Mouse (Mus musculus): ENCODE results near the gene Calhm3. TPM values are rescaled to one million over a fixed set of nuclear protein-coding genes. Genes with fewer than 3 reads are reported as not detected.

The Calhm3 gene
- polyA plus RNA-seq, 1 experiment = not detected

DNA sequence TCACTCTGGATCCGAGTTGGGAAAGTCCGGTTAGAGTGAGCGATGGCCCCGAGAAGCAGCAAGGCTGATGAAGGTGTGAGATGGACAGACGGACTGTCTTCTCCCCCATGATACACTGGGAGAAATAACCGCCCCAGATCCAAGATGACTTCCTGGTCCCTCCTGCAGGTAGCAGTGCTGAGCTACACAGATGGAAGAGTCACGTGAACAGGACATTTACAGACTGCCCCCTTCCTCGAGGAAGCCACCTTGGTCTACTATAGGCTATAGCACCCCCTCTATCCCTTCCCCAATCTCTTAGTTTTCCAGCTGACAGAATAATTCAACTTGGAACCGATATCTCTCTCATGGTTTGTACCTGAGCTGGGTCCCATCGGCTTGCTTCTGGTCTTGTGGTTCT, 20.4 kb upstream of the Calhm3 start:
- no peak overlapping the region for H3K4me3 ChIP-seq (replicated peaks; ENCODE audit: control insufficient read depth, low read depth, low read length)
- H3K4me1 ChIP-seq (ENCODE audit: control insufficient read depth, insufficient read depth, low read length) = no peaks in the 10 kb centered on the region
- TF ChIP-seq CTCF (IDR thresholded peaks at IDR 0.05; ENCODE audit: control insufficient read depth, insufficient read depth, low read length) (no peak), POLR2A (IDR thresholded peaks at IDR 0.05; ENCODE audit: borderline replicate concordance, control insufficient read depth, low read depth, low read length) (no peak)
- H3K27ac ChIP-seq (ENCODE audit: control insufficient read depth, insufficient read depth, low read depth, low read length, poor library complexity) = no peak overlapping the region
- WGBS = 32% methylated on average over 10 of the region's 10 CpGs

DNA sequence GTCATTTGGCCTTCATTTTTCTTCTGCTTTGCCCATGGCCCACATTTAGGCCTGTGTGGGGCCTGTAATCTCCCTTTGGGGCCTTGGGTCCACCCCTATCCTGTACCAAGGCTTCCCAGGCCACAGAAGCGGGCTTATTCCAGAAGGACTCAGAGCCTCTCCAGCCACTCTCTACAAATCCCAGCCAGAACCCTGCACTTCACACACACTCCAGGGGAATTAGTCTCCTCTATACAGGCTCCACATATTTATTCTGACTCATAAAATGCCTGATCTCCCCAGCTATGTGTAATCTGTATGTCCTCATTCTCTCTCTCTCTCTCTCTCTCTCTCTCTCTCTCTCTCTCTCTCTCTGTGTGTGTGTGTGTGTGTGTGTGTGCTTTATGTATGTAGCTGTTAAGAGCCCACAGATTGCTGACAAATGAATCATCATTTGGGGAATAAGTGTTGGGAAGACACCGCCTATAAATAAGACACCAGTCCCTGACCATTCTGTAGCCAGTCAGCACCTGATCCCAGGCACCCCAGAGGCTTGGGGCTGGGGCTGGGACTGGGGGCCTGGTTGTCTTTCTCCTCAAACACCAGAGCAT, 19.4 kb upstream of the Calhm3 start:
- Histone ChIP-seq H3K27ac (ENCODE audit: control insufficient read depth, insufficient read depth, low read depth, low read length, poor library complexity) (no peak overlapping the region), H3K4me3 (replicated peaks; ENCODE audit: control insufficient read depth, low read depth, low read length) (no peak overlapping the region), H3K4me1 (ENCODE audit: control insufficient read depth, insufficient read depth, low read length) (no peaks in the 10 kb centered on the region)
- WGBS = 79% methylated on average over 2 of the region's 2 CpGs
- TF ChIP-seq CTCF (IDR thresholded peaks at IDR 0.05; ENCODE audit: control insufficient read depth, insufficient read depth, low read length) (no peak), POLR2A (IDR thresholded peaks at IDR 0.05; ENCODE audit: borderline replicate concordance, control insufficient read depth, low read depth, low read length) (no peak)

DNA sequence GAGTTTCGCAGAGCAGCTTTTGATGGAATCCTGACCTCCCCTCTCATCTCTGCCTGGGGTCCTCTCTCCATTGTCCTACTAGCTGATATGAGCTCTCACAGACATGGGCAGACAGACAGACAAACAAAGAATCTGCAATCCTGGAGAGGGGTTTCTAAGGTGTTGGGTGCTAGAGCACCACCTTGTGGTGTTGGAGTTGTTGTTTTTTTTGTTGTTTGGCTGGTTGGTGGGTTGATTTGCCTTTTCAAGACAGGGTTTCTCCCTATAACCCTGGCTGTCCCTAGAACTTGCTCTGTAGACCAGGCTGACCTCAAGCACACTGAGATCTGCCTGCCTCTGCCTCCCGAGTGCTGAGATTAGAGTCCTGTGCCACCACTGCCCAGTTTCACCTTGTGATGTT, 17.9 kb upstream of the Calhm3 start:
- no peaks in the 10 kb centered on the region for H3K4me1 ChIP-seq (ENCODE audit: control insufficient read depth, insufficient read depth, low read length)
- WGBS = 52% methylated on average over 2 of the region's 2 CpGs
- TF ChIP-seq POLR2A (IDR thresholded peaks at IDR 0.05; ENCODE audit: borderline replicate concordance, control insufficient read depth, low read depth, low read length) (no peak), CTCF (IDR thresholded peaks at IDR 0.05; ENCODE audit: control insufficient read depth, insufficient read depth, low read length) (no peak)
- H3K4me3 ChIP-seq (replicated peaks; ENCODE audit: control insufficient read depth, low read depth, low read length) = no peak overlapping the region
- no peak overlapping the region for H3K27ac ChIP-seq (ENCODE audit: control insufficient read depth, insufficient read depth, low read depth, low read length, poor library complexity)

DNA sequence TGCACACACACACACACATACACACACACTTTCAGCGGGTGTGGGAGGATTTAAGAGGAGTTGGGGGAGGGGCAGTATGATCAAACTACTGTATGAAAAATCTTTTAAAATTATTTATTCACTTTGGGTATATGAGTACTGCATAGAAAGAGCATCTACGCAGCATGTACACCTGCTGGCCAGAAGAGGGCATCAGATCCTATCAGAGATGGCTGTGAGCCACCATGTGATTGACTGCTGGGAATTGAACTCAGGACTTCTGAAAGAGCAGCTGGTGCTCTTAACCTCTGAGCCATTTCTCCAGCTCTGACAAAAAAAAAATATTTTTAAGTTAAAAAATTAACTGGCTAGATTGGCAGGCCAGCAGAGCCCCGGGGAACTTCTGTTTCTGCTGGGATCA, 17.0 kb upstream of the Calhm3 start:
- peak; percentile 50 for TF ChIP-seq CTCF (IDR thresholded peaks at IDR 0.05; ENCODE audit: control insufficient read depth, insufficient read depth, low read length)
- TF ChIP-seq POLR2A (IDR thresholded peaks at IDR 0.05; ENCODE audit: borderline replicate concordance, control insufficient read depth, low read depth, low read length) = no peak
- H3K27ac ChIP-seq (ENCODE audit: control insufficient read depth, insufficient read depth, low read depth, low read length, poor library complexity) = no peak overlapping the region
- 42% methylated on average over 3 of the region's 3 CpGs for WGBS
- H3K4me3 ChIP-seq (replicated peaks; ENCODE audit: control insufficient read depth, low read depth, low read length) = no peak overlapping the region
- no peaks in the 10 kb centered on the region for H3K4me1 ChIP-seq (ENCODE audit: control insufficient read depth, insufficient read depth, low read length)

DNA sequence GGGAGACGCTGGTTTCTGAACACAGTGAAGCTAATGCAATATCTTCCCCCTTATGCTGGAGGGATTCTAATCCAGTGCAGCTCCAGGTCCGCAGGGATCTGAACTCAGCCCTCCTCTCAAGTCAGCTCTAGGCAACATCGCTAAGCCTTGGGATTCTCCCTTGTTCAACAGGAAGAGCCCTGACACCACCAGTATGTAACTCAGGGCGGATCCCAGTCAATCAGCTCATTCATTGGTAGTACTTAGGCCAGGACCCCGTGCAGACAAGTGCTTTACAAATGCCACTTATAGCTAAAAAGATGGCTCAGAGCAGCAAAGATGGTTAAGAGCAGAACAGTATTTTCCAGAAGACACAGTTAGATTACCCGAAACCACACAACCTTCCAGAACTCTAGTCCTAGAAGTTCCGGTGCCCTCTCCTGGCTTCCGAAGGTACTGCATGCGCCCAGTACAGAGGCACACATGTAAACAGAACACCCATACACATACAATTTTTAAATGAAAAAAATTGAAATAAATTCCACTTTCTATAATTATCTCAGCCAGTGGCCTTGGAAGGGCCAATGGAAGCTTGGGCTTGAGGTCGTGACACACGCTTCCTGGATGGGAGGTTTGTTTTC, 11.3 kb upstream of the Calhm3 start:
- Histone ChIP-seq H3K4me3 (replicated peaks; ENCODE audit: control insufficient read depth, low read depth, low read length) (no peak overlapping the region), H3K27ac (ENCODE audit: control insufficient read depth, insufficient read depth, low read depth, low read length, poor library complexity) (no peak overlapping the region), H3K4me1 (ENCODE audit: control insufficient read depth, insufficient read depth, low read length) (no peaks in the 10 kb centered on the region; the same call in 1 of the 2 replicates)
- WGBS = 14% methylated on average over 11 of the region's 11 CpGs
- TF ChIP-seq POLR2A (IDR thresholded peaks at IDR 0.05; ENCODE audit: borderline replicate concordance, control insufficient read depth, low read depth, low read length) (no peak), CTCF (IDR thresholded peaks at IDR 0.05; ENCODE audit: control insufficient read depth, insufficient read depth, low read length) (peak; percentile 75)

DNA sequence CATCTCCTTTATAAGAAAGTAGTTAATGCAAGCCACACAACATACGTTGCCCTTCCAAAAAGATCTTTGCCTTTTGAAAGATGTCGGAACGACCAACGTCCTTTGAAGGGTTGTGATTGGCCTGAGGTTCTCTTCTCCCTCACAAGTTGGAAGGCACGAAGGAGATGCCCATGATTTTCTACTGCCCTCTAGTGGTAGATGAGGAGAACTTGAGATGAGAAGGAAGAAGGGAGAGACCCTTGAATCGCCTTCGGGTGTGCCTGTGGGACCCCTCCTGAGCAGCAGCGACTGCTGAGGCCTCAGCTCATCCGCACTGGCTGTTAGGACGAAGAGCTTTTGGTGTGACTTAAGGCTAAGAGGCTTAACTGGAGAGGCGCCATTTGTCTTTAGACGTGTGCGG, 10.7 kb upstream of the Calhm3 start:
- TF ChIP-seq POLR2A (IDR thresholded peaks at IDR 0.05; ENCODE audit: borderline replicate concordance, control insufficient read depth, low read depth, low read length) = no peak
- TF ChIP-seq CTCF (IDR thresholded peaks at IDR 0.05; ENCODE audit: control insufficient read depth, insufficient read depth, low read length) = peak; percentile 68
- Histone ChIP-seq H3K27ac (ENCODE audit: control insufficient read depth, insufficient read depth, low read depth, low read length, poor library complexity) (no peak overlapping the region), H3K4me3 (replicated peaks; ENCODE audit: control insufficient read depth, low read depth, low read length) (no peak overlapping the region), H3K4me1 (ENCODE audit: control insufficient read depth, insufficient read depth, low read length) (no peaks in the 10 kb centered on the region; the same call in 1 of the 2 replicates)
- 6% methylated on average over 13 of the region's 13 CpGs for WGBS

DNA sequence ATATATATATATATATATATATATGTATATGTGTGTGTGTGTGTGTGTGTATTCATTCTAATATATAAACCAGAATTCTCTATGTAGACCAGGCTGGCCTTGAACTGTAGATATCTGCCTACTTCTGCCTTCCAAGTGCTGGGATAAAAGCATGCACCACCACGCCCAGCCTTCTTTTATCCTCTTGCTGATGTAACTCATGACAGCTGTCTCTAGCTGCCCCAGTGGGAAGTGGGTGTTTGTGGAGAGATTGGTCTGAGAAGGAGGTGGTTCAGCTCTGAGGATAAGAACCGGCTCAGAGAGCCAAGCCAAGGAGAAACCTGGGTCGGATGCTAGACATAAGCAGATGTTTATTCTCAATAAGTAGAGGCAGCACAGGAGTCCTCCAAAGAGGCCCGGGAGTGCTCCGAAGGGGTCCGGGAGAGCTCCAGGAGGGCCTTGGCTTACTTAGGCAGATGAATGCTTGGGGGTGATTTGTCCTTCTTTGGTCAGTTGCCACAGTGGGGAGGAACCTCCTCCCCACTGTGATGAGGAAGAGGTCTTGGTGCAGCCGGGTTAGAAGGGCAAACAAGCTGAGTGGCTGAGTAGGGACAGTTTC, 10.2 kb upstream of the Calhm3 start:
- WGBS = 56% methylated on average over 7 of the region's 7 CpGs
- H3K27ac ChIP-seq (ENCODE audit: control insufficient read depth, insufficient read depth, low read depth, low read length, poor library complexity) = no peak overlapping the region
- H3K4me3 ChIP-seq (replicated peaks; ENCODE audit: control insufficient read depth, low read depth, low read length) = no peak overlapping the region
- TF ChIP-seq POLR2A (IDR thresholded peaks at IDR 0.05; ENCODE audit: borderline replicate concordance, control insufficient read depth, low read depth, low read length) = no peak
- TF ChIP-seq CTCF (IDR thresholded peaks at IDR 0.05; ENCODE audit: control insufficient read depth, insufficient read depth, low read length) = no peak
- no peaks in the 10 kb centered on the region; the same call in 1 of the 2 replicates for H3K4me1 ChIP-seq (ENCODE audit: control insufficient read depth, insufficient read depth, low read length)

DNA sequence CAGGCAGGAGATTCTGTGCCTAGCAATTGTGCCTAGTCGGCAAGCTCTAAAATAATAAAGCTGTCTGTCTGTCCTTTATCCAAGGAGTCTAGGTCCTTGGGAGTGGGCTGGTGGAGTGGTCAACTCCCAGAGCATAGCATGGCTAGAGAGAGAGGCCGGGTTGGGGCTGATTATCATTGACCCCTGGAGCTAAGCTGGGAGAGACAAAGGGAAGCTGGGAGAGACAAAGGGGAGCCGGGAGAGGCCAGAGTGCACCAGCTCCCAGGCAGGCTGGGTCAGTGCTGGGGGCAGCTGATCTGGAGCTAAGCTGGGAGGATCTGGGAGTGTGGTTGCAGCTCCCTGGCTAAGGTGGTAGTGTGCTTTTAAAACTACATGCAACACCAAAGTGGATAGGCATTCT, 9.2 kb upstream of the Calhm3 start:
- 65% methylated on average over 3 of the region's 3 CpGs for WGBS
- Histone ChIP-seq H3K4me3 (replicated peaks; ENCODE audit: control insufficient read depth, low read depth, low read length) (no peak overlapping the region), H3K27ac (ENCODE audit: control insufficient read depth, insufficient read depth, low read depth, low read length, poor library complexity) (no peak overlapping the region), H3K4me1 (ENCODE audit: control insufficient read depth, insufficient read depth, low read length) (no peaks in the 10 kb centered on the region; the same call in 1 of the 2 replicates)
- TF ChIP-seq CTCF (IDR thresholded peaks at IDR 0.05; ENCODE audit: control insufficient read depth, insufficient read depth, low read length) (no peak), POLR2A (IDR thresholded peaks at IDR 0.05; ENCODE audit: borderline replicate concordance, control insufficient read depth, low read depth, low read length) (no peak)

Data from bone marrow, adult 2 months (tissue).